Mouse (Mus musculus): ENCODE measurements at regions not wholly inside any gene's neighbourhood (a gene's known extent, or its start where the extent isn't known, plus 50 kb on each side); places are given as distances from the start of the nearest gene placed in this dataset.

DNA sequence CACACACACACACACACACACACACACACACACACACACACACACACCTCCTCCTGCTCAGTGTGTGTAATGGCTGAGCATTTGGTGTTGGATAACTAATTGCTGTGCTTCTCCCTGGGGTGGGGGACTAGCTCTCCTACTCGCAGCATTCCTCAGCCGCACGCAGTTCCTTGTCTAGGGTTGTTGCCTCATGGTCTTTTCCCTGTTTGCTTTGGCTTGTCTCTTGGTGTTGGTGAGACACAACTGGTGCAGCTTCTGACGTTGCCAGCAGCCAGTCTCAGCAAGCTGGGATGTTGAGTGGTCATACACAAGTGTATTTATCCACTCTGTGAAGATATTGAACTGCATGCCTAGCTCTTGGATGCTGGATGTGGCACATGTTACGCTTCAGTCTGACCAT lies 322.2 kb upstream of the Nr5a2 start:
- H3K9ac ChIP-seq (ENCODE audit: insufficient read depth, low read depth), result no peak overlapping the region
- no peak overlapping the region for H3K4me2 ChIP-seq (ENCODE audit: insufficient read depth, low read depth, poor library complexity, severe bottlenecking)
- H3K9me3 ChIP-seq (replicated peaks; ENCODE audit: low read length), result no peaks in the 10 kb centered on the region
- in situ Hi-C loops (cut with MboI; ENCODE audit: low pct_ligation_motif_present, low pct_unique_long_range_greater_than_20kb, low sequenced_read_pairs) (no loop called here), dilution Hi-C loops (cut with MboI; ENCODE audit: extremely low pct_ligation_motif_present, extremely low pct_unique_long_range_greater_than_20kb, low sequenced_read_pairs) (no loop called here)
- TF ChIP-seq POLR2AphosphoS2 (IDR thresholded peaks at IDR 0.05; ENCODE audit: low read depth, low read length) (no peak), ZKSCAN1 (IDR thresholded peaks at IDR 0.05; ENCODE audit: borderline replicate concordance, low read depth, low read length) (no peak), PAX5 (IDR thresholded peaks at IDR 0.05; ENCODE audit: low read length) (no peak), RCOR1 (conservative IDR thresholded peaks at IDR 0.05; ENCODE audit: low read depth, low read length) (no peak), ZC3H11A (IDR thresholded peaks at IDR 0.05; ENCODE audit: low read depth, low read length) (no peak), USF2 (conservative IDR thresholded peaks at IDR 0.05; ENCODE audit: low read depth, low read length) (no peak), UBTF (IDR thresholded peaks at IDR 0.05; ENCODE audit: low read depth, low read length) (no peak), POLR2A (IDR thresholded peaks at IDR 0.05; ENCODE audit: low read depth, low read length) (no peak), TCF12 (IDR thresholded peaks at IDR 0.05; ENCODE audit: low read depth, low read length) (no peak), ZMIZ1 (IDR thresholded peaks at IDR 0.05; ENCODE audit: low read depth, low read length) (no peak), MAFK (IDR thresholded peaks at IDR 0.05; ENCODE audit: insufficient replicate concordance, low read length) (no peak), USF1 (IDR thresholded peaks at IDR 0.05; ENCODE audit: low read depth, low read length) (no peak), CTCF (conservative IDR thresholded peaks at IDR 0.05 in 1 of 2, IDR thresholded peaks at IDR 0.05 in 1 of 2; ENCODE audit: low read depth in 2 of 2, low read length in 2 of 2) (no peak)
- no peaks in the 10 kb centered on the region for H3K4me1 ChIP-seq (ENCODE audit: control insufficient read depth in 1 of 2, insufficient read depth in 2 of 2)
- no peak overlapping the region for H3K4me3 ChIP-seq (replicated peaks in 1 of 3; ENCODE audit: low read depth in 2 of 3, low read length in 2 of 3, poor library complexity in 1 of 3)
- H3K27ac ChIP-seq (ENCODE audit: insufficient read depth, low read depth), result no peak overlapping the region
- no peaks in the 10 kb centered on the region for H3K79me2 ChIP-seq (replicated peaks; ENCODE audit: control insufficient read depth, extremely low read depth, insufficient read depth, poor library complexity, severe bottlenecking)
- H3K27me3 ChIP-seq (replicated peaks), result no peaks in the 10 kb centered on the region
- H3K36me3 ChIP-seq (replicated peaks in 1 of 2; ENCODE audit: control insufficient read depth in 1 of 2, insufficient read depth in 1 of 2, low read length in 1 of 2), result no peaks in the 10 kb centered on the region
- DNase-seq (ENCODE audit: extremely low read depth), result no peak

GRCm38 (mm10) chr1:137280391-137281386 lies 320.4 kb upstream of the Nr5a2 start:
- H3K27me3 ChIP-seq (replicated peaks), result no peaks in the 10 kb centered on the region
- no peaks in the 10 kb centered on the region for H3K79me2 ChIP-seq (replicated peaks; ENCODE audit: control insufficient read depth, extremely low read depth, insufficient read depth, poor library complexity, severe bottlenecking)
- no peak for DNase-seq (ENCODE audit: extremely low read depth)
- H3K4me3 ChIP-seq (replicated peaks in 1 of 3; ENCODE audit: low read depth in 2 of 3, low read length in 2 of 3, poor library complexity in 1 of 3), result no peak overlapping the region
- no peak overlapping the region for H3K4me2 ChIP-seq (ENCODE audit: insufficient read depth, low read depth, poor library complexity, severe bottlenecking)
- no peak overlapping the region for H3K27ac ChIP-seq (ENCODE audit: insufficient read depth, low read depth)
- no peaks in the 10 kb centered on the region for H3K9me3 ChIP-seq (replicated peaks; ENCODE audit: low read length)
- no peaks in the 10 kb centered on the region for H3K4me1 ChIP-seq (ENCODE audit: control insufficient read depth in 1 of 2, insufficient read depth in 2 of 2)
- H3K36me3 ChIP-seq (replicated peaks in 1 of 2; ENCODE audit: control insufficient read depth in 1 of 2, insufficient read depth in 1 of 2, low read length in 1 of 2), result no peaks in the 10 kb centered on the region
- H3K9ac ChIP-seq (ENCODE audit: insufficient read depth, low read depth), result no peak overlapping the region
- dilution Hi-C loops (cut with MboI; ENCODE audit: extremely low pct_ligation_motif_present, extremely low pct_unique_long_range_greater_than_20kb, low sequenced_read_pairs) (no loop called here), in situ Hi-C loops (cut with MboI; ENCODE audit: low pct_ligation_motif_present, low pct_unique_long_range_greater_than_20kb, low sequenced_read_pairs) (no loop called here)
- TF ChIP-seq ZNF384 (IDR thresholded peaks at IDR 0.05; ENCODE audit: low read depth, low read length) (no peak), MAZ (IDR thresholded peaks at IDR 0.05; ENCODE audit: low read depth, low read length) (no peak), UBTF (IDR thresholded peaks at IDR 0.05; ENCODE audit: low read depth, low read length) (no peak), JUN (IDR thresholded peaks at IDR 0.05; ENCODE audit: insufficient read depth, low read depth, low read length) (no peak), POLR2AphosphoS2 (IDR thresholded peaks at IDR 0.05; ENCODE audit: low read depth, low read length) (no peak), NRF1 (IDR thresholded peaks at IDR 0.05; ENCODE audit: low read depth, low read length) (no peak), USF2 (conservative IDR thresholded peaks at IDR 0.05; ENCODE audit: low read depth, low read length) (no peak)
